Mouse (Mus musculus): ENCODE data around the gene Eva1c. TPM values are rescaled to one million over a fixed set of nuclear protein-coding genes. Genes with fewer than 3 reads are reported as not detected.

The Eva1c gene
- polyA plus RNA-seq, 1 experiment from 2014 or later = 1.3 TPM

DNA sequence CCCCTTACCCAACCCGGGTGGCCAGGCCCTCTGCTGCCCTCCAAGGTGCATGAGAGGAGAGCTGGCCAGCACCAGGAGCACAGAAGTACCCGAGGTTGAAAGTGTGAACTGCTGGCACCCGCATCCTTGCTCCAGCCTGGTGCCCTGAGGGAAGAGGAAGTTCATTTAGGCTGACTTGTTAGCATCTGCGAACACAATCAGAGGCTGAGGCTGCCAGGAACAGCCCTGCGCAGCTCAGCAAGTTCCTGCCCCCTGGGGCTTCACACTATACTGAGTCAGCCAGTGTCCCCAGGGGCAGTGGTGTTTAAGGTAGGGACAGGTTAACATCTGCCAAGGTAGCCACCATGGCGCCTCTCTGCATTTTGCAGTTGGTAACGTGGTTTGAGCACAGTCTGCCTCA is 41.6 kb downstream of the Eva1c start:
- no peaks in the 10 kb centered on the region for H3K4me1 ChIP-seq (ENCODE audit: control insufficient read depth, insufficient read depth, low read length)
- no peak overlapping the region for H3K9ac ChIP-seq (ENCODE audit: low read length)
- no peaks in the 10 kb centered on the region for H3K9me3 ChIP-seq (ENCODE audit: control insufficient read depth, low read length)
- no peak overlapping the region for H3K4me2 ChIP-seq
- H3K36me3 ChIP-seq (ENCODE audit: control insufficient read depth, insufficient read depth, low read length) = no peaks in the 10 kb centered on the region
- H3K4me3 ChIP-seq (ENCODE audit: low read depth, low read length) = no peak overlapping the region
- ATAC-seq (ENCODE audit: low FRiP score) (no peak), DNase-seq (ENCODE audit: low spot score, missing footprints) (no peak)
- no peak overlapping the region for H3K27ac ChIP-seq (ENCODE audit: low read depth, low read length)
- WGBS = 24% methylated on average over 7 of the region's 7 CpGs
- no peaks in the 10 kb centered on the region for H3K27me3 ChIP-seq (ENCODE audit: control insufficient read depth, insufficient read depth, low read length)

DNA sequence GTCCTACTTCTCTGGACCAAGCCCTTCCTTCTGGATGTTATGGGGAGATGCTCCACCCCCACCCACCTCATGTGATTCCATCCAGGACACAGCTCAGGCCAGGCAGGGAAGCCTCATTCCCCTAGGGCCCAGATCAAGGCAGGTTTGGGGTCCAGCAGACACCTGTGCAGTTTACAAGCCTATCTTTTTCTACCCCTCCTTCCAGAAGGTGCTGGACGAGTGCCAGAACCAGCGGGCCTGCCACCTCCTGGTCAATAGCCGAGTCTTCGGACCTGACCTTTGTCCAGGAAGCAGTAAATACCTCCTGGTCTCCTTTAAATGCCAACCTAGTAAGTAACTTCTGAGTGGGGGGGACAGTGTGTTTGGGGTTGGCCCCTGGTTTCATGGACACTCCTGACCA is 42.8 kb downstream of the Eva1c start:
- ATAC-seq (ENCODE audit: low FRiP score) = no peak
- Histone ChIP-seq H3K4me2 (no peak overlapping the region), H3K9me3 (ENCODE audit: control insufficient read depth, low read length) (no peaks in the 10 kb centered on the region), H3K9ac (ENCODE audit: low read length) (no peak overlapping the region), H3K36me3 (ENCODE audit: control insufficient read depth, insufficient read depth, low read length) (no peaks in the 10 kb centered on the region), H3K4me1 (ENCODE audit: control insufficient read depth, insufficient read depth, low read length) (no peaks in the 10 kb centered on the region), H3K4me3 (ENCODE audit: low read depth, low read length) (no peak overlapping the region), H3K27me3 (ENCODE audit: control insufficient read depth, insufficient read depth, low read length) (no peaks in the 10 kb centered on the region), H3K27ac (ENCODE audit: low read depth, low read length) (no peak overlapping the region)
- 87% methylated on average over 4 of the region's 4 CpGs for WGBS
- no peak for DNase-seq (ENCODE audit: low spot score, missing footprints)

DNA sequence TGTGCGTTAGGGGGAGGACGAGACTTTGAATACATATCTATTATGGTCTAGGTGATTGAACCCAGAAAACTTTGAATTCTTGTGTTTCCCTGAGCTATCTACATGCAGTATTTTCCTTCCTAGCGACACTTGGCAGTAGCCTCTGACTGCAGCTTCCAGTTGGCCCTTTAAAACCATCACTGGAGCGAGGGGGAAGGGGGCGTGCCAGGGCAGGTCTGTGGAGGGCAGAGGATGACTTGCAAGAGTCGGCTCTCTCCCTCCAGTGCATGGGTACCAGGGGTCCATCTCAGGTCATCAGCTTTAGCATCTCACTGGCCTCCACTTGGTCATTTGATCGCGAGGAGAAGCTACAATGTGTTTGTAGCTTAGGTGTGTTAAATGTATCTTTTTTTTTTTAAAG is 46.4 kb downstream of the Eva1c start:
- ATAC-seq (ENCODE audit: low FRiP score) = no peak
- Histone ChIP-seq H3K27me3 (ENCODE audit: control insufficient read depth, insufficient read depth, low read length) (no peaks in the 10 kb centered on the region), H3K27ac (ENCODE audit: low read depth, low read length) (no peak overlapping the region), H3K9me3 (ENCODE audit: control insufficient read depth, low read length) (no peaks in the 10 kb centered on the region), H3K4me1 (ENCODE audit: control insufficient read depth, insufficient read depth, low read length) (no peaks in the 10 kb centered on the region), H3K36me3 (ENCODE audit: control insufficient read depth, insufficient read depth, low read length) (no peaks in the 10 kb centered on the region), H3K4me3 (ENCODE audit: low read depth, low read length) (no peak overlapping the region), H3K4me2 (no peak overlapping the region), H3K9ac (ENCODE audit: low read length) (no peak overlapping the region)
- no peak for DNase-seq (ENCODE audit: low spot score, missing footprints)
- WGBS = 73% methylated on average over 8 of the region's 8 CpGs

DNA sequence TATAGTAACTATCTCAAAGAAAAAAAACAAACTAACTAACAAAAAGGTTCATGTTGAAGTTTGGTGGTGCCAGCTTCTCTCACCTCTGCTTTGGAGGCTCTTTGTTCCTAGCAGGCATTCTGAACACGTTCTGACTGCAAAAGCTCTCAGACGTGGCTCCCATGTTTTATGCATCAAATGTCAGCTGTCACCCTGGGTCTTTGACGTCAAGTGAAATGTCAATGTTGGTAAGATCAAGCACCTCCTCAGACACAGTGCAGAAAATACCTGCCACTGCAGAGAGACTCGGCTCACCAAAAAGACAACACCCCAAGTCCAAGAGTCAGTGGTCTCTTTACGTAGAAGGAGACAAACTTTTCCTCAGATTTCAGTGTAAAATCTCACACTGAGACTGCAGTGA is 48.0 kb downstream of the Eva1c start:
- ATAC-seq (ENCODE audit: low FRiP score) = no peak
- Histone ChIP-seq H3K27ac (ENCODE audit: low read depth, low read length) (no peak overlapping the region), H3K27me3 (ENCODE audit: control insufficient read depth, insufficient read depth, low read length) (no peaks in the 10 kb centered on the region), H3K4me3 (ENCODE audit: low read depth, low read length) (no peak overlapping the region), H3K9me3 (ENCODE audit: control insufficient read depth, low read length) (no peaks in the 10 kb centered on the region), H3K9ac (ENCODE audit: low read length) (no peak overlapping the region), H3K4me1 (ENCODE audit: control insufficient read depth, insufficient read depth, low read length) (no peaks in the 10 kb centered on the region), H3K4me2 (no peak overlapping the region), H3K36me3 (ENCODE audit: control insufficient read depth, insufficient read depth, low read length) (no peaks in the 10 kb centered on the region)
- no peak for DNase-seq (ENCODE audit: low spot score, missing footprints)
- 60% methylated on average over 5 of the region's 5 CpGs for WGBS

DNA sequence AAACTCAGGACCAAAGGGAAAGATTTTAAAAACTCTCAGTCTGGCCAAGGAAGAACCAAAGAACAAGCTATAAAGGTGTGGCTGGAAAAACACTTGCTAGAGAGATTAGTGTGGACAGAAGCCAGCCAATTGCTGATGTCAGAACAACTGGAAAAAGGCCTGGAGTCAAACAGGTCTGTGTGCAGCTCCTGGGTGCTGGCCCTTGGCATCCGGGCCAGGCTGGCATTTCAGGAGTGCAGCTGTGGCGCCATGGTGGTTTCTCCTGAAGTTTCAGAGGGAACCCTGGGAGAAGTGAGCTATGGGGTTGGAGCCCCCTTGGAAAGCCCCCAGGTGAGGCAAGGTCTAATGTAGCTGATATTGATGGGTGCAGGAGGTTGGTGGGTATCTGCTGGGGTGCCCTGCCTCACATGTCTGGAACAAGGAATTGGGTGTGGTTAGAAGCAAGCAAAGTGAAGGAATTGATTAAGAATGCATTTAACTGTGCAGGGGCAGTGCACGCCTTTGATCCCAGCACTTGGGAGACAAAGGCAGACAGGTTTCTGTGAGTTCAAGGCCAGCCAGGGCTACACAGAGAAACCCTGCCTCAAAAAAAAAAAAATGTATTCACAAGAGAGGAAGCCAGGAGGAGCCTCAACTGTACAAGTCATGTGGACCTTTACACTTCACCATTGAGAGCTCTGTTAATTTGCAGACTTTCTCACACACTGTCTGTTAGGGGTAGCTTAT is 51.8 kb downstream of the Eva1c start:
- no peaks in the 10 kb centered on the region for H3K36me3 ChIP-seq (ENCODE audit: control insufficient read depth, insufficient read depth, low read length)
- no peak overlapping the region for H3K4me2 ChIP-seq
- H3K9me3 ChIP-seq (ENCODE audit: control insufficient read depth, low read length) = no peaks in the 10 kb centered on the region
- ATAC-seq (ENCODE audit: low FRiP score) (no peak), DNase-seq (ENCODE audit: low spot score, missing footprints) (no peak)
- 88% methylated on average over 3 of the region's 3 CpGs for whole genome bisulfite sequencing
- H3K27me3 ChIP-seq (ENCODE audit: control insufficient read depth, insufficient read depth, low read length) = no peaks in the 10 kb centered on the region; the same call in 1 of the 2 replicates
- H3K9ac ChIP-seq (ENCODE audit: low read length) = no peak overlapping the region
- H3K4me1 ChIP-seq (ENCODE audit: control insufficient read depth, insufficient read depth, low read length) = no peaks in the 10 kb centered on the region
- H3K27ac ChIP-seq (ENCODE audit: low read depth, low read length) = no peak overlapping the region
- no peak overlapping the region for H3K4me3 ChIP-seq (ENCODE audit: low read depth, low read length)

GRCm38 (mm10) chr16:90882501-90882977 is 56.0 kb downstream of the Eva1c start:
- DNase-seq (ENCODE audit: low spot score, missing footprints) (no peak), ATAC-seq (ENCODE audit: low FRiP score) (no peak)
- no peak overlapping the region for H3K27ac ChIP-seq (ENCODE audit: low read depth, low read length)
- H3K9me3 ChIP-seq (ENCODE audit: control insufficient read depth, low read length) = no peaks in the 10 kb centered on the region
- no peaks in the 10 kb centered on the region for H3K4me1 ChIP-seq (ENCODE audit: control insufficient read depth, insufficient read depth, low read length)
- no peak overlapping the region for H3K9ac ChIP-seq (ENCODE audit: low read length)
- no peak overlapping the region for H3K4me2 ChIP-seq
- H3K36me3 ChIP-seq (ENCODE audit: control insufficient read depth, insufficient read depth, low read length) = no peaks in the 10 kb centered on the region
- no peak overlapping the region for H3K4me3 ChIP-seq (ENCODE audit: low read depth, low read length)
- WGBS = 70% methylated on average over 8 of the region's 8 CpGs
- no peaks in the 10 kb centered on the region; the same call in 1 of the 2 replicates for H3K27me3 ChIP-seq (ENCODE audit: control insufficient read depth, insufficient read depth, low read length)

- H3K4me1 ChIP-seq (ENCODE audit: control insufficient read depth, insufficient read depth, low read length) = no peaks in the 10 kb centered on the region
- H3K27ac ChIP-seq (ENCODE audit: low read depth, low read length) = no peak overlapping the region
- no peaks in the 10 kb centered on the region for H3K36me3 ChIP-seq (ENCODE audit: control insufficient read depth, insufficient read depth, low read length)
- ATAC-seq (ENCODE audit: low FRiP score) = no peak
- H3K4me3 ChIP-seq (ENCODE audit: low read depth, low read length) = no peak overlapping the region
- 72% methylated on average over 2 of the region's 2 CpGs for WGBS
- DNase-seq (ENCODE audit: low spot score, missing footprints) = peak; percentile 8
- H3K4me2 ChIP-seq = no peak overlapping the region
- H3K27me3 ChIP-seq (ENCODE audit: control insufficient read depth, insufficient read depth, low read length) = no peaks in the 10 kb centered on the region
- no peak overlapping the region for H3K9ac ChIP-seq (ENCODE audit: low read length)
- 0 out of 2 replicates have a peak, but pooled peaks cover 4% of the 10 kb centered on the region for H3K9me3 ChIP-seq (ENCODE audit: control insufficient read depth, low read length)
Measured at GRCm38 (mm10) chr16:90885351-90885750, 58.8 kb downstream of the Eva1c start.

DNA sequence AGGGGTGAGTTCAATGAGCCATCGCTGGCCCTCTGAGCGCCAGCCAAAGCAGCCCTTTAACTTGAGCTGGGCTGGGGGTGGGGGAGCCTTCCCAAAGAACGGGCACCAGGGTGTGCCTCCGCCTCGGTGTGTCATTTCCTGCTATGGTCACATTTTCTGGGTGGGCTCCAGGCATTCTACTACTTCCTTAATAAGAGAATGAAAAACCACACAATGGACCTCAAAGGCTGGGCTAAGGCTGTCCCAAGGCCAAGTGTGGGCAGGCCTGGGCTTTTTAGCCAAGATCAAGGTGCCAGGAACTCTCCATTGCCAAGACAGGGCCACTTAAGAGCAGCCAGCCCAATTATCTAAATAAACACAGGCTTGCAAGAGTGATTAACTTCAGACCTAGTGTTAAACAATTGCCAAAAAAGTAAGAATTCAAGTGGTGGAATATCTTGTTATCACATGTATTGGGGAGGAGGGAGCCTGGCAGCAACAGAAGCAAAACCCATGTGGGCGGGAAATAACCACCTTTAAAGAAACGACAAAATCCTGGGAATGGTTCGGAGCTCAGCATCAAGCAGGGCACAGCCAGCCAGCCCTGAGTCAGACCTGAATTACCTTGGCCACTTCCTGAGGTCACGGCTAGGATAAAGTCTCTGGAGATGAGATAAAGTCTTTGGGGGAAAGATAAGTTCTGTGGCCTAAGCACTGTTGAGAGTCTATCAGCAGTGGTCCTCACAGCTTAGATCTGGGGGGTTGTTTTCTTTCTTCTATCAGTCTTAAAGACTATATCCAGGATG is 59.5 kb downstream of the Eva1c start:
- Histone ChIP-seq H3K4me3 (ENCODE audit: low read depth, low read length) (no peak overlapping the region), H3K9me3 (ENCODE audit: control insufficient read depth, low read length) (0 out of 2 replicates have a peak, but pooled peaks cover 4% of the 10 kb centered on the region), H3K4me2 (no peak overlapping the region), H3K27ac (ENCODE audit: low read depth, low read length) (no peak overlapping the region), H3K9ac (ENCODE audit: low read length) (no peak overlapping the region), H3K36me3 (ENCODE audit: control insufficient read depth, insufficient read depth, low read length) (no peaks in the 10 kb centered on the region), H3K27me3 (ENCODE audit: control insufficient read depth, insufficient read depth, low read length) (no peaks in the 10 kb centered on the region), H3K4me1 (ENCODE audit: control insufficient read depth, insufficient read depth, low read length) (no peaks in the 10 kb centered on the region)
- DNase-seq (ENCODE audit: low spot score, missing footprints) (no peak), ATAC-seq (ENCODE audit: low FRiP score) (no peak)
- WGBS = 81% methylated on average over 9 of the region's 9 CpGs

GRCm38 (mm10) chr16:90890683-90891082 is 64.2 kb downstream of the Eva1c start:
- H3K4me3 ChIP-seq (ENCODE audit: low read depth, low read length) = no peak overlapping the region
- no peaks in the 10 kb centered on the region for H3K27me3 ChIP-seq (ENCODE audit: control insufficient read depth, insufficient read depth, low read length)
- H3K9me3 ChIP-seq (ENCODE audit: control insufficient read depth, low read length) = 0 out of 2 replicates have a peak, but pooled peaks cover 4% of the 10 kb centered on the region
- ATAC-seq (ENCODE audit: low FRiP score) = no peak
- no peaks in the 10 kb centered on the region; the same call in 1 of the 2 replicates for H3K4me1 ChIP-seq (ENCODE audit: control insufficient read depth, insufficient read depth, low read length)
- WGBS = 87% methylated on average over 9 of the region's 9 CpGs
- no peak overlapping the region for H3K4me2 ChIP-seq
- no peaks in the 10 kb centered on the region for H3K36me3 ChIP-seq (ENCODE audit: control insufficient read depth, insufficient read depth, low read length)
- no peak overlapping the region for H3K9ac ChIP-seq (ENCODE audit: low read length)
- no peak for DNase-seq (ENCODE audit: low spot score, missing footprints)
- no peak overlapping the region for H3K27ac ChIP-seq (ENCODE audit: low read depth, low read length)
